Mouse (Mus musculus): ENCODE measurements around the gene Gpr171. TPM values are rescaled to one million over a fixed set of nuclear protein-coding genes. Genes with fewer than 3 reads are reported as not detected.
A peak's percentile ranks its signal among the peaks of the same experiment; 100 is the strongest.
"Not testable (repeated sequence)": the region's sequence is repeated elsewhere in the genome, so short reads cannot be mapped to it uniquely, and the experiment has no call there.

The Gpr171 gene
- polyA plus RNA-seq (2014; fragmentation: Nextera tagmentation; extraction: Ambion mirVana), result 0.80 and 0.84 TPM in 2 replicates

DNA sequence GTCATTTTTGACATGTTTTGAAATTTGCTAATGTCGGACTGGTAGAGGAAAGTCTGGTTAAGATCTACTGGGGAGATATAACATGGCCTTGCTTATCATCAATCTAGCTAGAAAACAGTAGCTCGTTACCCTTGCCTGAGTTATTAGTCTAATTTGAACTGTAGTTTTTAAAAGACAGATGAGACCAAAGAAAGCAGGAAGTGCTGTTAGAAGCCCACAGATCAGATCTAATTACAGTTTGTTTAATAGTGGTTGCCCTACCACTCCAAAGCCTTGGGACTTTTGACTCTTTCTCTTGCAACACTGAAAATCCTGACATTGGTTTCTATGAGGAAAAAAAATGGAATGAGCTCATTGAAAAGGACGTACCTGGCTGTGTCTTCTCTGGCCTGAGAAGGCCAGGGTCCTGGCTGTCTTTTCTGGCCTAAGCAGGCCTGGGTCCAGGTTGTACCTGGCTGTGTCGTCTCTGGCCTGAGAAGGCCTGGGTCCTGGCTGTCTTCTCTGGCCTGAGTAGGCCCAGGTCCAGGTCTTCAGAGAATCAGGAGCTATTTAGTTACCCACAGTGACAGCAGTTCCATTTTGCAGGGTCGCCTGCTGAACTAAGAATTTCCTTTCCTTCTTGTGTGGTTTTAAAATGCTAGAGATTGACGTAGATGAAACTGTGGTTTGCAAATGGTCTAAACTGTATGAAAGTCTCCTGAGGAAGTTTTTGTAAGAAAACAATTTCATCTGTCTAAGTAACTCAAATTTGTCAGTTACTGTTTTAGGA lies at the start of gene Gpr171:
TSS of gene Gpr171 (minus strand) at position 604 of the 769 bp plus-strand sequence.
- no peak within 1 kb of the TSS for H3K9ac ChIP-seq
- DNase-seq, result no peak
- no peak for TF ChIP-seq CTCF (IDR thresholded peaks at IDR 0.05; ENCODE audit: low read depth)
- no peak within 1 kb of the TSS for H3K27ac ChIP-seq (ENCODE audit: low read depth)
- no peaks in the 10 kb centered on the region for H3K4me1 ChIP-seq (ENCODE audit: insufficient read depth)
- H3K9me3 ChIP-seq (ENCODE audit: low read depth, low read length), result no peaks in the 10 kb centered on the region
- no peak within 1 kb of the TSS for H3K4me2 ChIP-seq
- 66% methylated on average over 6 of the region's 6 CpGs for WGBS
- ATAC-seq (ENCODE audit: insufficient read depth), result no peak
- no peak within 1 kb of the TSS for H3K4me3 ChIP-seq (ENCODE audit: low read depth, low read length)
- H3K36me3 ChIP-seq (ENCODE audit: insufficient read depth), result no peaks in the 10 kb centered on the region
- H3K27me3 ChIP-seq (ENCODE audit: insufficient read depth, low read length), result no peaks in the 10 kb centered on the region

DNA sequence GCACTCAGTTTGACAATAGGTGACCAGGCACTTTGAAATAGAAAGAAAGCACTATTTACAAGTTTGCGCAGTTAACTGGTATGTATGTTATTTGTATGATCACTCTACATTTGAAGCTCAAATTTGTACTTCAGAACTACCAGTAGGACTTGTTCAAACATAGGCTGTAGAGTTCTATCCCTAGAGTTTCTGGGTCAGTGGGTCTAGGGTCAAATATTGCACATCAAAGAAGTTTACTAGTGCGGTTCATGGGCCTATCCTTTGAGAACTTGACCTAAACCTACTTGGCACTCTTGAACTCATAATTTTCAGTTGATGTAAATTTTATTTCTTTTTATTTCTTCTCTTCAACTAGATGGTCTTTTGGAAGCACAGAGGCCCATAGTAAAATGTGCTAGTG lies 49.0 kb upstream of the Gpr171 start:
- H3K27me3 ChIP-seq (ENCODE audit: insufficient read depth, low read length), result no peaks in the 10 kb centered on the region
- WGBS, result 99% methylated on average over 2 of the region's 2 CpGs
- no peak for DNase-seq
- no peaks in the 10 kb centered on the region for H3K4me1 ChIP-seq (ENCODE audit: insufficient read depth)
- no peaks in the 10 kb centered on the region for H3K9me3 ChIP-seq (ENCODE audit: low read depth, low read length)
- no peak for TF ChIP-seq CTCF (IDR thresholded peaks at IDR 0.05; ENCODE audit: low read depth)
- ATAC-seq (ENCODE audit: insufficient read depth), result no peak
- no peak overlapping the region for H3K27ac ChIP-seq (ENCODE audit: low read depth)
- no peak overlapping the region for H3K4me2 ChIP-seq
- H3K9ac ChIP-seq, result no peak overlapping the region
- no peak overlapping the region for H3K4me3 ChIP-seq (ENCODE audit: low read depth, low read length)
- H3K36me3 ChIP-seq (ENCODE audit: insufficient read depth), result no peaks in the 10 kb centered on the region

DNA sequence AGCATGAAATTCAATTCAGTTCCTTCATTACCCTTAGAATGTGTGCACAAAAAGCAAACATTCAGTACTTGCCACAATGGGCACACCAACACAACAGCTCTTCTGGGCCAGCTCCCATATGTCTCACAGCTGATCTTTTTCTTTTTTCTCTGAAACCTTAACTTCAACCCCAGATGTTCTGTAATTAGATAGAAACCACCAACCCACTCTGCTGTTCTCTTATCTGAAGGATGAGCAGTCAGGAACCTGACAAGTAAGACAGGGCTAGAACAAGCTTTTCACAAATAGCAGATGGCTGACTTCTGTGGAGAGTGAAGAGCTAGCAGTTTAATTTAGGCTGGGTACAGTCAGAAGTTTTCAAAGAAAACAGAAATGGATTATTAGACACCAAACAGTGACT lies 48.0 kb upstream of the Gpr171 start:
- H3K4me1 ChIP-seq (ENCODE audit: insufficient read depth), result no peaks in the 10 kb centered on the region
- DNase-seq (no peak), ATAC-seq (ENCODE audit: insufficient read depth) (no peak)
- TF ChIP-seq CTCF (IDR thresholded peaks at IDR 0.05; ENCODE audit: low read depth), result no peak
- no peak overlapping the region for H3K27ac ChIP-seq (ENCODE audit: low read depth)
- no peaks in the 10 kb centered on the region for H3K27me3 ChIP-seq (ENCODE audit: insufficient read depth, low read length)
- no peak overlapping the region for H3K4me3 ChIP-seq (ENCODE audit: low read depth, low read length)
- H3K9me3 ChIP-seq (ENCODE audit: low read depth, low read length), result no peaks in the 10 kb centered on the region
- H3K4me2 ChIP-seq, result no peak overlapping the region
- no peak overlapping the region for H3K9ac ChIP-seq
- no peaks in the 10 kb centered on the region for H3K36me3 ChIP-seq (ENCODE audit: insufficient read depth)

- Histone ChIP-seq H3K9me3 (ENCODE audit: low read depth, low read length) (no peaks in the 10 kb centered on the region), H3K4me2 (no peak overlapping the region), H3K9ac (no peak overlapping the region), H3K27ac (ENCODE audit: low read depth) (no peak overlapping the region), H3K27me3 (ENCODE audit: insufficient read depth, low read length) (no peaks in the 10 kb centered on the region), H3K36me3 (ENCODE audit: insufficient read depth) (no peaks in the 10 kb centered on the region), H3K4me1 (ENCODE audit: insufficient read depth) (0 out of 2 replicates have a peak, but pooled peaks cover 8% of the 10 kb centered on the region), H3K4me3 (ENCODE audit: low read depth, low read length) (no peak overlapping the region)
- DNase-seq (no peak), ATAC-seq (ENCODE audit: insufficient read depth) (no peak)
- 72% methylated on average over 5 of the region's 5 CpGs for WGBS
- TF ChIP-seq CTCF (IDR thresholded peaks at IDR 0.05; ENCODE audit: low read depth), result no peak
Measured at GRCm38 (mm10) chr3:59145194-59145593, 43.6 kb upstream of the Gpr171 start.

DNA sequence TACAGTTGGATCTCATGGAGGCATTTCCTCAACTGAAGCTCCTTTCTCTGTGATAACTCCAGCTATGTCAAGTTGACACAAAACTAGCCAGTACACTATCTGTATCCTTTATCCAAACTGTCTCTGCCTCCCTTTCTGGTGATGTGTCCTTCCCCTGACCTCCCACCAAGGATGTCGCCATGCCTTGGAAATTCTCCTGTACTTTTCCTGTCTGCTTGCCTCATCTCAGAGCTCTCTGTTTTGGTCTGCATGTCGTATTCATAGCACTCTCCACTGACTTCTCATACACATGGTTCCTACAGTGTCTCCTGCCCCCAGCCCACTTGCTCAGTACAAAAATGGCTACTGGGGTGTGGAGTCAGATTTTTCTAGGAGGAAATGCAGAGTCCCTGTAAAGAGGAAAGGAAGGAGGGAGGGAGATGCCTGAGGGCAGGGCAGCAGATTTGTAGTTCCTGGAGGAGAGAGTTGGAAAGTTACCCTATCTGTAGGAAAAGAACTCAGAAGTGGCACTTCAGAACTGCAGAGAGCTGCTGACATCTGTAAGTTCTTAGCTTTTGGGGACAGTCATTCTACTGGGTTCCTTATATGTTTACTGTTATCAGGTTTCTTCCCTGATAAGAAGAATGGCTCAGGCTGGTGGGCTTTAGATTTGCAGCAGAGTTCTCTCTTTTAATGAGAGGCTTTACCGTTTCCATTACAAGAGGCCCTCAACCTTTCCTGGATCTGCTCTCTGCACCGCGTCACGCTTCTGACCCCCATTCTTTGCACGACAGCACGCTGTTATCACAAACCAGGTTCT lies 40.1 kb upstream of the Gpr171 start:
- no peak for DNase-seq
- no peaks in the 10 kb centered on the region for H3K9me3 ChIP-seq (ENCODE audit: low read depth, low read length)

GRCm38 (mm10) chr3:59140941-59141340 lies 39.3 kb upstream of the Gpr171 start:
- not testable (repeated sequence) for H3K27me3 ChIP-seq (ENCODE audit: insufficient read depth, low read length); ATAC-seq (ENCODE audit: insufficient read depth); H3K9me3 ChIP-seq (ENCODE audit: low read depth, low read length); H3K4me3 ChIP-seq (ENCODE audit: low read depth, low read length); H3K4me2 ChIP-seq; H3K36me3 ChIP-seq (ENCODE audit: insufficient read depth); H3K9ac ChIP-seq
- DNase-seq, result peak; percentile 34
- Histone ChIP-seq H3K27ac (ENCODE audit: low read depth) (peak overlapping the region; percentile 77; the same call in 1 of the 2 replicates), H3K4me1 (ENCODE audit: insufficient read depth) (peaks cover 13% of the 10 kb centered on the region; the same call in 1 of the 2 replicates)
- WGBS, result 65% methylated on average over 4 of the region's 4 CpGs

More for the DNA sequence above, 40.1 kb upstream of the Gpr171 start:
- H3K36me3 ChIP-seq (ENCODE audit: insufficient read depth), result no peaks in the 10 kb centered on the region
- H3K27me3 ChIP-seq (ENCODE audit: insufficient read depth, low read length), result no peaks in the 10 kb centered on the region
- H3K4me2 ChIP-seq, result no peak overlapping the region
- peak overlapping the region; percentile 69; the same call in 1 of the 2 replicates for H3K27ac ChIP-seq (ENCODE audit: low read depth)
- ATAC-seq (ENCODE audit: insufficient read depth), result no peak
- TF ChIP-seq CTCF (IDR thresholded peaks at IDR 0.05; ENCODE audit: low read depth), result no peak
- H3K4me1 ChIP-seq (ENCODE audit: insufficient read depth), result peaks cover 13% of the 10 kb centered on the region; the same call in 1 of the 2 replicates
- H3K4me3 ChIP-seq (ENCODE audit: low read depth, low read length), result no peak overlapping the region
- no peak overlapping the region for H3K9ac ChIP-seq
- WGBS, result 29% methylated on average over 8 of the region's 8 CpGs

- Histone ChIP-seq H3K4me3 (ENCODE audit: low read depth, low read length) (no peak overlapping the region), H3K27ac (ENCODE audit: low read depth) (peak overlapping the region; percentile 77), H3K9ac (no peak overlapping the region), H3K4me1 (ENCODE audit: insufficient read depth) (peaks cover 13% of the 10 kb centered on the region; the same call in 1 of the 2 replicates), H3K36me3 (ENCODE audit: insufficient read depth) (no peaks in the 10 kb centered on the region), H3K4me2 (no peak overlapping the region), H3K27me3 (ENCODE audit: insufficient read depth, low read length) (no peaks in the 10 kb centered on the region), H3K9me3 (ENCODE audit: low read depth, low read length) (no peaks in the 10 kb centered on the region)
- WGBS, result 55% methylated on average over 2 of the region's 2 CpGs
- DNase-seq (no peak), ATAC-seq (ENCODE audit: insufficient read depth) (peak; percentile 64)
- TF ChIP-seq CTCF (IDR thresholded peaks at IDR 0.05; ENCODE audit: low read depth), result no peak
Measured at GRCm38 (mm10) chr3:59140115-59140514, 38.5 kb upstream of the Gpr171 start.

Measured in lung, embryonic 14.5 days (tissue).